Mouse (Mus musculus): ENCODE results near the gene Tfdp1.

- TF ChIP-seq POLR2A (IDR thresholded peaks at IDR 0.05; ENCODE audit: insufficient read depth, low read depth, low read length) (no peak), CTCF (IDR thresholded peaks at IDR 0.05; ENCODE audit: insufficient read depth, low read depth, low read length) (no peak)
Observed at GRCm38 (mm10) chr8:13334671-13335070, 3.9 kb upstream of the Tfdp1 start.
